Mouse (Mus musculus) cerebellum, adult 9-10 months (tissue): ENCODE measurements around the gene Slc35a3.
"Not testable (repeated sequence)": the region's sequence is repeated elsewhere in the genome, so short reads cannot be mapped to it uniquely, and the experiment has no call there.

Experiments used
- DNase-seq: peaks from one replicate; pipeline ENCODE4 v3.0.0; 2022

The Slc35a3 gene

GRCm38 (mm10) chr3:116695666-116695985 lies 17.0 kb downstream of the Slc35a3 start:
- DNase-seq, result no peak

GRCm38 (mm10) chr3:116694955-116695665 lies 17.5 kb downstream of the Slc35a3 start:
- no peak for DNase-seq

- DNase-seq, result no peak
Measured at GRCm38 (mm10) chr3:116694312-116694711, 18.3 kb downstream of the Slc35a3 start.

GRCm38 (mm10) chr3:116681160-116681559 lies 31.5 kb downstream of the Slc35a3 start, which contains the start of gene Gm43191:
TSS of gene Gm43191 (minus strand) at chr3:116681260.
- no peak for DNase-seq

GRCm38 (mm10) chr3:116664281-116664680 lies 48.4 kb downstream of the Slc35a3 start:
- not testable (repeated sequence) for DNase-seq

GRCm38 (mm10) chr3:116662463-116662863 lies 50.2 kb downstream of the Slc35a3 start, which contains the start of gene Mfsd14a:
TSS of gene Mfsd14a (minus strand) at chr3:116662677.
- peak; percentile 98 for DNase-seq

- peak; percentile 36 for DNase-seq
Measured at GRCm38 (mm10) chr3:116661870-116662414, 50.7 kb downstream of the Slc35a3 start.

- no peak for DNase-seq
Measured at GRCm38 (mm10) chr3:116661288-116661869, 51.3 kb downstream of the Slc35a3 start.

- no peak for DNase-seq
Measured at GRCm38 (mm10) chr3:116659856-116660430, 52.7 kb downstream of the Slc35a3 start.

GRCm38 (mm10) chr3:116658928-116659565 lies 53.6 kb downstream of the Slc35a3 start:
- no peak for DNase-seq

GRCm38 (mm10) chr3:116656184-116656965 lies 56.3 kb downstream of the Slc35a3 start:
- no peak for DNase-seq

GRCm38 (mm10) chr3:116654051-116654450 lies 58.6 kb downstream of the Slc35a3 start:
- DNase-seq, result not testable (repeated sequence)

- DNase-seq, result no peak
Measured at GRCm38 (mm10) chr3:116653278-116653945, 59.2 kb downstream of the Slc35a3 start.

GRCm38 (mm10) chr3:116652033-116652446 lies 60.6 kb downstream of the Slc35a3 start:
- DNase-seq, result no peak

- no peak for DNase-seq
Measured at GRCm38 (mm10) chr3:116650698-116651097, 61.9 kb downstream of the Slc35a3 start.

GRCm38 (mm10) chr3:116648805-116649204 lies 63.8 kb downstream of the Slc35a3 start:
- no peak for DNase-seq

- DNase-seq, result no peak
Measured at GRCm38 (mm10) chr3:116646387-116646786, 66.2 kb downstream of the Slc35a3 start.

- no peak for DNase-seq
Measured at GRCm38 (mm10) chr3:116642373-116642772, 70.3 kb downstream of the Slc35a3 start.

GRCm38 (mm10) chr3:116641811-116642371 lies 70.7 kb downstream of the Slc35a3 start:
- DNase-seq, result no peak

- DNase-seq, result no peak
Measured at GRCm38 (mm10) chr3:116640024-116640423, 72.6 kb downstream of the Slc35a3 start.

GRCm38 (mm10) chr3:116638572-116638971 lies 74.1 kb downstream of the Slc35a3 start:
- no peak for DNase-seq
